Mouse (Mus musculus): ENCODE data around the gene Clpb. TPM values are rescaled to one million over a fixed set of nuclear protein-coding genes. Genes with fewer than 3 reads are reported as not detected.
A peak's percentile ranks its signal among the peaks of the same experiment; 100 is the strongest.

The Clpb gene
- polyA plus RNA-seq, 1 experiment from 2014 or later = 54.9 TPM

DNA sequence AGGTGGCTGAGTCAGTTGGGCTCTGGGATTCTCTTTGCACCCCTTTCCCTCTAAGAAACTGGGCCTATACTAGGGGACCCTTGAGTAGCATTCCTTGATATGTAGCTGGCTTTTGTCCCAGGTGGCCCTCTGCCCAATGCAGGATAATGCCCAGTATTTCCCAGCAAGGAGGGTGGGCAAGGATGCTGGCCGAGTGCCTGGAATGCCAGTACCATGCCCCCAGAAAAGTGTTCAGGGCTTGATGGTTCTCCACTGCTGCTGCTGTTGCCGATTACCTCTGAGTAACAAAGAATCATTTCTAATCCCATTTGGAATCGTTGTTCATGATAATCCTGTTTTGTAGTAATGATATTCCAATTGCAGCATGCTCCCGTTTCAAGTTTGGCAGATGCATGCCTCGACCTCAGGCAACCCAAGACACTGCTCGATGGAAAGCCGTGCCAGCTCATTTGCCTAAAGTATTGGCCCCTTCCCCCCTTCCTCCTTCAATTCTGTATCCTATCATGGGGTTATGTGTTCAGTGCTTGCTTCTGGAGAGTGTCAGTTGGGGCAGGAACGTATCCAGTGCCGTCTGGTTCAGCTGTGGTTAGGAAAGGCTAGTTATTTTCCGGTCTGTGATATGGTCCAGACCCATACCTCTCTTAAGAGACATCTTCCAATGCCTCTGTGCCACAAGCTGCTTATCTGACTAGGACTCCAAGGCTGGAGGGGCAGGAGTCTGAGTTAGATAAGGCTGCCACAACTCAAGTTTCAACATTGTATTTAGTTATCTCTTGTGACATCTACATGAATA, 33.7 kb downstream of the Clpb start:
- ATAC-seq (ENCODE audit: low FRiP score, low TSS enrichment) = no peak
- Histone ChIP-seq H3K9ac (ENCODE audit: low read depth, low read length) (no peak overlapping the region), H3K27me3 (ENCODE audit: control insufficient read depth, insufficient read depth, low read length) (no peaks in the 10 kb centered on the region), H3K4me1 (ENCODE audit: control insufficient read depth, insufficient read depth, low read length) (no peaks in the 10 kb centered on the region), H3K36me3 (ENCODE audit: control insufficient read depth, insufficient read depth, low read length) (no peaks in the 10 kb centered on the region), H3K4me3 (ENCODE audit: low read length) (no peak overlapping the region), H3K27ac (ENCODE audit: low read depth, low read length) (no peak overlapping the region), H3K9me3 (ENCODE audit: control insufficient read depth, low read length) (no peaks in the 10 kb centered on the region), H3K4me2 (replicated peaks; ENCODE audit: low read depth, low read length) (no peak overlapping the region)
- WGBS = 87% methylated on average over 10 of the region's 10 CpGs

DNA sequence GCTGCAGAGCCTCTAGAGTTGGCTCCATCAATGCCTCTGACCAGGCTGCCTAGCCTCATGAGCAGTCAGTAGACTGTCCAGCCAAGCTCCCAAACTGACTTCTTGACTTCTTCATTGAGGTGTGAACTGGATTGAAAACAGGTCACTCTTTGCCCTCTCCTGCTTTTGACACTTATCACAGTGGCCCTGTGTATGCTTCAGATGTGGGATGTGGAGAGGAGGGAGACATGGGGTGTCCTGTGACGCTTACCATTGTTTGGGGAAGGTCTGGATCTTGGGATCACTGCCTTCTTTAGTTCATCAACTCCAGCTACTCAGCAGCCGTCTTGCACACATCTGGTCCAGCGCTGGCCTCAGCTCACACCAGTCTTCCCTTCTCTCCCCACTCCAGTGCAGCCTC, 36.9 kb downstream of the Clpb start:
- Histone ChIP-seq H3K4me2 (replicated peaks; ENCODE audit: low read depth, low read length) (no peak overlapping the region), H3K4me3 (ENCODE audit: low read length) (no peak overlapping the region), H3K36me3 (ENCODE audit: control insufficient read depth, insufficient read depth, low read length) (no peaks in the 10 kb centered on the region), H3K27me3 (ENCODE audit: control insufficient read depth, insufficient read depth, low read length) (no peaks in the 10 kb centered on the region), H3K4me1 (ENCODE audit: control insufficient read depth, insufficient read depth, low read length) (no peaks in the 10 kb centered on the region), H3K27ac (ENCODE audit: low read depth, low read length) (no peak overlapping the region), H3K9ac (ENCODE audit: low read depth, low read length) (no peak overlapping the region), H3K9me3 (ENCODE audit: control insufficient read depth, low read length) (no peaks in the 10 kb centered on the region)
- no peak for ATAC-seq (ENCODE audit: low FRiP score, low TSS enrichment)
- 49% methylated on average over 3 of the region's 3 CpGs for WGBS

DNA sequence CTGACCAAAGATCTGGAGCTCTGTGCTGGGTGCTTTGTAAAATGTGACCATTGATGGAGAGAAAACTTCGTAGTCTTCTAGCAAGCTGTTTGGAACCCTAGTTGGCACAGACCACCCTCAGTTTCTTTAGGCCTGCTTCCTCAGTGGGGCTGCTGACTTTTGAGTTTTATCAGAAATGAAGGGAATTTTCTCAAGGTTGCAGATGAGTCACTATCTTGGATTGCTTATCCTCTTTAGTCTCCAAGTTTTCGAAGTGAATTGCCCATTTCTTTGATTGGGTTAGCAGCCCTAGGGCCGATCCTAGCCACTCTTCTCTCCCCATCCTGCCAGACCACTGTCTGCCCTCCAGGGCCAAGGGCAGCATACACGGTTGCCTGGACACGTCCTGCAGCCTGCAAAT, 39.3 kb downstream of the Clpb start:
- H3K4me3 ChIP-seq (ENCODE audit: low read length) = no peak overlapping the region
- no peak overlapping the region for H3K9ac ChIP-seq (ENCODE audit: low read depth, low read length)
- H3K9me3 ChIP-seq (ENCODE audit: control insufficient read depth, low read length) = no peaks in the 10 kb centered on the region
- 81% methylated on average over 5 of the region's 5 CpGs for WGBS
- H3K4me1 ChIP-seq (ENCODE audit: control insufficient read depth, insufficient read depth, low read length) = no peaks in the 10 kb centered on the region
- no peak overlapping the region for H3K27ac ChIP-seq (ENCODE audit: low read depth, low read length)
- ATAC-seq (ENCODE audit: low FRiP score, low TSS enrichment) = no peak
- no peak overlapping the region for H3K4me2 ChIP-seq (replicated peaks; ENCODE audit: low read depth, low read length)
- H3K36me3 ChIP-seq (ENCODE audit: control insufficient read depth, insufficient read depth, low read length) = no peaks in the 10 kb centered on the region; the same call in 1 of the 2 replicates
- H3K27me3 ChIP-seq (ENCODE audit: control insufficient read depth, insufficient read depth, low read length) = no peaks in the 10 kb centered on the region

DNA sequence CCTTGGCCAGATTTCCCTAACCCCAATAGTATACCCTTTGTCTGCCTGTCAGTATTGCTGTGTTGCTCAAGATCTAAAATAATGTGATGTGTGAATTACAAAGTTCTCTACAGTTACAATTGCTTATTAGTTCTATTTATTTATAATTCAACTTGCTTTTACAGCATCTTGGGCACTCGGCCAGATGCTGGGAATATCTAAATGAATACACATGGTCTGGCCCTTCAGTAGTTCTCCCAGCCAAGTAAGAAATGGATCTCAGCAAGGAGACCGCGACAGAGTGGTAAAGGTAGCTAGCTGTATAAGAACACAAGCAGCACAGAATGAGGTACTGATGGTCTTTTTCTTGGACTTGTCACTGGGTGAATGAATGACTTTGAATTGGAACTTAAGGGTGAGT, 46.2 kb downstream of the Clpb start:
- WGBS = 93% methylated on average over 3 of the region's 3 CpGs
- H3K4me1 ChIP-seq (ENCODE audit: control insufficient read depth, insufficient read depth, low read length) = no peaks in the 10 kb centered on the region
- no peak overlapping the region for H3K4me3 ChIP-seq (ENCODE audit: low read length)
- H3K9ac ChIP-seq (ENCODE audit: low read depth, low read length) = no peak overlapping the region
- no peak overlapping the region for H3K27ac ChIP-seq (ENCODE audit: low read depth, low read length)
- H3K27me3 ChIP-seq (ENCODE audit: control insufficient read depth, insufficient read depth, low read length) = no peaks in the 10 kb centered on the region
- no peaks in the 10 kb centered on the region; the same call in 1 of the 2 replicates for H3K36me3 ChIP-seq (ENCODE audit: control insufficient read depth, insufficient read depth, low read length)
- ATAC-seq (ENCODE audit: low FRiP score, low TSS enrichment) = no peak
- no peaks in the 10 kb centered on the region for H3K9me3 ChIP-seq (ENCODE audit: control insufficient read depth, low read length)
- H3K4me2 ChIP-seq (replicated peaks; ENCODE audit: low read depth, low read length) = no peak overlapping the region

DNA sequence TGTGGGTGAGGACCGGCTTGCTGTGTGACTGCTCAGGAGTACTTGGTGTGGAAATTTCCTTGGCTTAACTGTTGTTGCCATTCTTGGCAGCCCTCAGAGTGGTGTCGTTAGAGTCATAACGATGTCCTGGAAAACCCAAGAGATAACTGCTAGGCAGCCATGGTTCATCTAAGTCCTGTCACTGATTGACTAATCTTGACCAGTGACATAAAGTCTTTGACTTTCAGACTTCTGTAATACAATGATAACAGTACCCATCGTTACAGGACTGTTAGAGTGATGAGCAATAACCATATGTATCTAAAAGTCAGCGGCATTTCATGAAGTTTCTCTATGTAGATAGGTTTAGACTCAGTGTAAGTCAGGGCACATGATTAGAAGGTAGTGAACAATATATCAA, 46.8 kb downstream of the Clpb start:
- Histone ChIP-seq H3K27me3 (ENCODE audit: control insufficient read depth, insufficient read depth, low read length) (no peaks in the 10 kb centered on the region), H3K27ac (ENCODE audit: low read depth, low read length) (no peak overlapping the region), H3K4me3 (ENCODE audit: low read length) (no peak overlapping the region), H3K36me3 (ENCODE audit: control insufficient read depth, insufficient read depth, low read length) (no peaks in the 10 kb centered on the region; the same call in 1 of the 2 replicates), H3K4me1 (ENCODE audit: control insufficient read depth, insufficient read depth, low read length) (no peaks in the 10 kb centered on the region), H3K9me3 (ENCODE audit: control insufficient read depth, low read length) (no peaks in the 10 kb centered on the region), H3K9ac (ENCODE audit: low read depth, low read length) (no peak overlapping the region), H3K4me2 (replicated peaks; ENCODE audit: low read depth, low read length) (no peak overlapping the region)
- ATAC-seq (ENCODE audit: low FRiP score, low TSS enrichment) = no peak
- WGBS = 94% methylated on average over 5 of the region's 5 CpGs

DNA sequence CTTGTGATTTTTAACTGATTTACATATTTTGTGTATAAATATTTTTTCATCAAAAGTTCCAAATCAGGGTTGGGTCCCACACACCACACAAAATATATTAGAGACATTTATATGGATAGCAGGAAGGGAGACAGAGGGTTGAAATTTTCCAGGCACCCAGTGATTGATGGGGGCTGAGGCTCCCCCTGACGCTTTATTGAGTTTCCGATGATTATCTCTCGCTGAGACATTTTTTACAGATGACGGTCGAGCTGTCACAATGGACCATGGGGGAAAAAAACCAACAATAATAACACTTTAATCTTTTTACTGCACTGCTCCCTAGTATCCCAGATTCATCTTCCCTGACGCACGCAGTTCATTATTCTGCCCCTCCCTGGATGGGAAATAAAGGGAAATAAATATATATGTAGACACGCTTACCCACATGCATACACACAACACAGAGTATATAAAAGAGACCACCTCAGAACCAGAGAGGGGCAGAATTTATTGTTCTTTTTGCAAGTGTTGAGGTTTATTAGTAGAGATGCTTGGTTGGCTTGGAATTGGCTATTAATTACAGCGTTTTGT, 50.5 kb downstream of the Clpb start:
- H3K4me2 ChIP-seq (replicated peaks; ENCODE audit: low read depth, low read length) = no peak overlapping the region
- no peak overlapping the region for H3K9ac ChIP-seq (ENCODE audit: low read depth, low read length)
- ATAC-seq (ENCODE audit: low FRiP score, low TSS enrichment) = no peak
- no peaks in the 10 kb centered on the region for H3K9me3 ChIP-seq (ENCODE audit: control insufficient read depth, low read length)
- 81% methylated on average over 9 of the region's 9 CpGs for WGBS
- H3K4me3 ChIP-seq (ENCODE audit: low read length) = no peak overlapping the region
- no peaks in the 10 kb centered on the region for H3K4me1 ChIP-seq (ENCODE audit: control insufficient read depth, insufficient read depth, low read length)
- H3K36me3 ChIP-seq (ENCODE audit: control insufficient read depth, insufficient read depth, low read length) = no peaks in the 10 kb centered on the region
- H3K27me3 ChIP-seq (ENCODE audit: control insufficient read depth, insufficient read depth, low read length) = no peaks in the 10 kb centered on the region
- H3K27ac ChIP-seq (ENCODE audit: low read depth, low read length) = no peak overlapping the region

DNA sequence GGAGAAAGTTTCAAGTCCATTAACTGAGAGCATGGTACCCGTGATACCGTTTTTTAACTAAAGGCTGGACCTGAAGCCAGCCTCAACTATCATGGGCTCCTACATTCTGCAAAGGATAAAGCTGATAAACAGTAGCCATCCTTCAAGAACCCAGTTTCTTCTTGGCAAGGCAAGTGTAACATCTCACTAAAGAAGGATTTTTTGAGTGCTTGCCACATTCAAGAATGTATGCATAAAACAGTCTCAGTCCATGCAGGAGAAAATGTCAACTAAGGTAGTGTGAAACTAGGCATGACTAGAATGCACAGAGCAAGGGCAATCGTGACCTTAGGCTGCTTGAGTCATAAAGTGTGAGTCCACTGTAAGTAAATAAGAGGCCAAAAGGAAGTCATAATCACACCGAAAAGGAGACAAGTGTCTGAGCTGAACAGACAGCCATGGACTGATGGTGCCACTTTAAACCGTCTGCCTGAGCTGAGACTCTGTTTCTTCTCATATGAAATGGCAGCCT, 51.7 kb downstream of the Clpb start:
- no peak for ATAC-seq (ENCODE audit: low FRiP score, low TSS enrichment)
- Histone ChIP-seq H3K4me1 (ENCODE audit: control insufficient read depth, insufficient read depth, low read length) (no peaks in the 10 kb centered on the region), H3K4me2 (replicated peaks; ENCODE audit: low read depth, low read length) (no peak overlapping the region), H3K27me3 (ENCODE audit: control insufficient read depth, insufficient read depth, low read length) (no peaks in the 10 kb centered on the region), H3K36me3 (ENCODE audit: control insufficient read depth, insufficient read depth, low read length) (no peaks in the 10 kb centered on the region), H3K9ac (ENCODE audit: low read depth, low read length) (no peak overlapping the region), H3K9me3 (ENCODE audit: control insufficient read depth, low read length) (no peaks in the 10 kb centered on the region), H3K4me3 (ENCODE audit: low read length) (no peak overlapping the region), H3K27ac (ENCODE audit: low read depth, low read length) (no peak overlapping the region)
- WGBS = 61% methylated on average over 5 of the region's 5 CpGs

DNA sequence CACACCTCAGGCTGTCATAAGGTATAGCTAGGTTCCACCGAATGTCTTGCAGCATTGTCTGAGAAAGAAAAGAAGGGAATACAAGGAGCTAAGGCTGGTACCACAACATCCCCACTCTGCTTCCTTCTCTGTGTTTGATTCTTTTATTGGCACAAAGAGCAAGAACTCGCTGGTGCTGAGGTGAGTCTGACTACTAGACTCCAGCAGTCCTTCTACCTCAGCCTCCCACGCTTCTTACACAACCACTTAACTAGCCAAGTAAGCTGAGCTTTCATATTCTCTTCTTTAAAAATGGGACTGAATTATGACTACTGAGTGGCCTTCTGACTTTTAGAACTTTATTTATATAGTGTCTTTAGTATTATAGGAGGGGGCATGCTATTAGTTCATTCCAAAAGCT, 56.9 kb downstream of the Clpb start:
- Histone ChIP-seq H3K27ac (ENCODE audit: low read depth, low read length) (no peak overlapping the region), H3K9me3 (ENCODE audit: control insufficient read depth, low read length) (no peaks in the 10 kb centered on the region), H3K36me3 (ENCODE audit: control insufficient read depth, insufficient read depth, low read length) (no peaks in the 10 kb centered on the region), H3K9ac (ENCODE audit: low read depth, low read length) (no peak overlapping the region), H3K4me2 (replicated peaks; ENCODE audit: low read depth, low read length) (no peak overlapping the region), H3K4me1 (ENCODE audit: control insufficient read depth, insufficient read depth, low read length) (0 out of 2 replicates have a peak, but pooled peaks cover 4% of the 10 kb centered on the region), H3K4me3 (ENCODE audit: low read length) (no peak overlapping the region), H3K27me3 (ENCODE audit: control insufficient read depth, insufficient read depth, low read length) (no peaks in the 10 kb centered on the region)
- no peak for ATAC-seq (ENCODE audit: low FRiP score, low TSS enrichment)
- 65% methylated on average over 3 of the region's 3 CpGs for WGBS

DNA sequence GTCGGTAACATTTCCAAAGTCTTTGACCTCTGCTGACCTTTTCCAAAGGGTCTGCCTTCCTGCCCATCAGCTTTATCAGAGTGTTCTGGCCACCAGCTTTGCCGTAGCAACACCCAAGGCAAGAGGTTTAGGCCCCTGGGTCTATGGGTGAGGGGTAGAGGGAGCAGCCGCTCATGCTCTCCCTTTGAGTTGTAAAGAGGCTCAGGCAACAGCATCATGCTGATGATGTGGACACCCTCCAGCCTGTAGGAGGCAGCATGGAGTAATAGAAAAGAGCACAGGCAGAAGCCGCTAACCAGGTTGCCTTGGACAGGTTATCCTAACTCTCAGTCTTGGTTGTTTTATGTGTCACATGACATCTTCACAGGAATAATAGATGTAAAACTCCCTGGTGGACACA, 61.6 kb downstream of the Clpb start:
- Histone ChIP-seq H3K9me3 (ENCODE audit: control insufficient read depth, low read length) (no peaks in the 10 kb centered on the region), H3K4me1 (ENCODE audit: control insufficient read depth, insufficient read depth, low read length) (0 out of 2 replicates have a peak, but pooled peaks cover 4% of the 10 kb centered on the region), H3K4me2 (replicated peaks; ENCODE audit: low read depth, low read length) (no peak overlapping the region), H3K27ac (ENCODE audit: low read depth, low read length) (no peak overlapping the region), H3K9ac (ENCODE audit: low read depth, low read length) (no peak overlapping the region), H3K4me3 (ENCODE audit: low read length) (no peak overlapping the region), H3K36me3 (ENCODE audit: control insufficient read depth, insufficient read depth, low read length) (no peaks in the 10 kb centered on the region), H3K27me3 (ENCODE audit: control insufficient read depth, insufficient read depth, low read length) (no peaks in the 10 kb centered on the region)
- 56% methylated on average over 4 of the region's 4 CpGs for WGBS
- ATAC-seq (ENCODE audit: low FRiP score, low TSS enrichment) = peak; percentile 45; the same call in 1 of the 2 replicates

Measured in kidney, embryonic 14.5 days (tissue).